Mouse (Mus musculus): ENCODE data around the gene Cit. TPM values are rescaled to one million over a fixed set of nuclear protein-coding genes. Genes with fewer than 3 reads are reported as not detected.

The Cit gene
- total and polyA plus RNA-seq, 3 experiments, result 44.1 to 126 (median 69.8) TPM

- Histone ChIP-seq H3K27me3 (ENCODE audit: insufficient read depth, low read length) (no peaks in the 10 kb centered on the region), H3K4me3 (ENCODE audit: low read depth, low read length) (no peak overlapping the region), H3K36me3 (replicated peaks) (no peaks in the 10 kb centered on the region), H3K9me3 (replicated peaks) (peaks cover 28% of the 10 kb centered on the region), H3K4me1 (ENCODE audit: insufficient read depth, low read depth, low read length) (no peaks in the 10 kb centered on the region)
- ATAC-seq (ENCODE audit: extremely low read depth, insufficient number of reproducible peaks, low FRiP score, poor library complexity, severe bottlenecking) (no peak), DNase-seq (ENCODE audit: low spot score) (no peak)
- TF ChIP-seq GATA2 (IDR thresholded peaks at IDR 0.05; ENCODE audit: borderline replicate concordance, low read depth, low read length) (no peak), TAL1 (conservative IDR thresholded peaks at IDR 0.05; ENCODE audit: low read depth, low read length) (no peak), GATA1 (IDR thresholded peaks at IDR 0.05; ENCODE audit: borderline replicate concordance, low read length) (no peak), POLR2AphosphoS5 (IDR thresholded peaks at IDR 0.05; ENCODE audit: insufficient replicate concordance, low read depth, low read length) (no peak), CTCF (IDR thresholded peaks at IDR 0.05; ENCODE audit: low read depth, low read length) (no peak)
These were observed 207.1 kb downstream of the Cit start for GRCm38 (mm10) chr5:116052171-116052570.

DNA sequence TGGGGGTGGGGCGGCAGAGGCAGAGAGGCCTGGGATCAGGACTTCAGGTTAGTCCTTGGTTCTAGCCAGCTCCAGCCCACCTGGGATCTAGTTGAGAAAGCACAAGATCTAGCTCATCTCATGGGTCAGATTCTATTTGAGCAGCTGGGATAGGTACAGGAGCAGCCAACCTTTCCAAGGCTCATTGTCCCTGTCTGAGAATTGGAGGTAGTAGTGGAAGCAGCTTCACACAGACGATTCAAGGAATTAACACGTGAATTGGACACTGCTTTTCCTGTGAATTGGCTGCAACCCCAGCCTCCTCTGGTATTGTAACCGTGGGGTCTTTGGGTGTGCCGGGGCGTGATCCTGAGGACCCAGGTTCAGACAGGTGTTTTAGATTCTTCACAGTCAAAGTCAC, 207.7 kb downstream of the Cit start:
- DNase-seq (ENCODE audit: low spot score), result no peak
- ATAC-seq (ENCODE audit: extremely low read depth, insufficient number of reproducible peaks, low FRiP score, poor library complexity, severe bottlenecking), result no peak
- no peaks in the 10 kb centered on the region for H3K36me3 ChIP-seq (replicated peaks)

More for the DNA sequence above, 207.7 kb downstream of the Cit start:
- Histone ChIP-seq H3K27me3 (ENCODE audit: insufficient read depth, low read length) (no peaks in the 10 kb centered on the region), H3K4me3 (ENCODE audit: low read depth, low read length) (no peak overlapping the region), H3K9me3 (replicated peaks) (peaks cover 30% of the 10 kb centered on the region), H3K4me1 (ENCODE audit: insufficient read depth, low read depth, low read length) (no peaks in the 10 kb centered on the region)
- TF ChIP-seq POLR2AphosphoS5 (IDR thresholded peaks at IDR 0.05; ENCODE audit: insufficient replicate concordance, low read depth, low read length) (no peak), TAL1 (conservative IDR thresholded peaks at IDR 0.05; ENCODE audit: low read depth, low read length) (no peak), CTCF (IDR thresholded peaks at IDR 0.05; ENCODE audit: low read depth, low read length) (no peak), GATA2 (IDR thresholded peaks at IDR 0.05; ENCODE audit: borderline replicate concordance, low read depth, low read length) (no peak), GATA1 (IDR thresholded peaks at IDR 0.05; ENCODE audit: borderline replicate concordance, low read length) (no peak)

Other genes with a start within 250 kb of the Cit start
- 62.2 and 63.3 TPM in 2 replicates for gene Rab35, start 213.4 kb upstream of the Cit start, total RNA-seq (2014; fragmentation: Nextera tagmentation)
- gene Rab35, start 213.4 kb upstream of the Cit start, total RNA-seq (2017), result 69.1 and 78.2 TPM in 2 replicates
- gene Rab35, start 213.4 kb upstream of the Cit start, polyA plus RNA-seq (2012), result 74.5 and 88.3 TPM in 2 replicates
- gene Bicdl1, start 113.7 kb upstream of the Cit start, total RNA-seq (2014; fragmentation: Nextera tagmentation), result 2.6 and 3.6 TPM in 2 replicates
- 1.7 and 2.8 TPM in 2 replicates for gene Bicdl1, start 113.7 kb upstream of the Cit start, total RNA-seq (2017)
- gene Bicdl1, start 113.7 kb upstream of the Cit start, polyA plus RNA-seq (2012), result 5.5 and 5.8 TPM in 2 replicates
- 344 and 374 TPM in 2 replicates for gene Prkab1, start 179.2 kb downstream of the Cit start, total RNA-seq (2014; fragmentation: Nextera tagmentation)
- 221 and 232 TPM in 2 replicates for gene Prkab1, start 179.2 kb downstream of the Cit start, total RNA-seq (2017)
- gene Prkab1, start 179.2 kb downstream of the Cit start, polyA plus RNA-seq (2012), result 454 and 477 TPM in 2 replicates
- gene Tmem233, start 238.0 kb downstream of the Cit start, total RNA-seq (2014; fragmentation: Nextera tagmentation), result not detected in 2 replicates
- 0.06 and 0.16 TPM in 2 replicates for gene Tmem233, start 238.0 kb downstream of the Cit start, total RNA-seq (2017)
- not detected in 2 replicates for gene Tmem233, start 238.0 kb downstream of the Cit start, polyA plus RNA-seq (2012)

All from G1E (cell line).